Mouse (Mus musculus) forebrain, embryonic 14.5 days (tissue): ENCODE measurements around the gene Nhsl2. TPM values are rescaled to one million over a fixed set of nuclear protein-coding genes. Genes with fewer than 3 reads are reported as not detected.

Source experiments
- ATAC-seq: fragments of 200-750 bp; cut with Nextera tagmentation; 2 replicates; pipeline ENCODE4 v1.8.0; 2017; ENCODE audit warnings: mild to moderate bottlenecking, moderate library complexity
- DNase-seq: peaks from one replicate; pipeline ENCODE4 v3.0.0-alpha.2; 2015; ENCODE audit warnings: low spot score
- H3K27ac ChIP-seq: fragments of 300-500 bp; sonication (generic); 2 replicates; pipeline ENCODE4 v1.5.1; 2014; ENCODE audit warnings: low read depth, mild to moderate bottlenecking, control low read depth, low read length, moderate library complexity
- H3K27me3 ChIP-seq: fragments of 300-500 bp; sonication (generic); replicated peaks from 2 replicates; pipeline ENCODE4 v1.6.1; 2014; ENCODE audit warnings: low read length, control low read depth, mixed read lengths; ENCODE audit not compliant: control insufficient read depth, insufficient read depth
- H3K36me3 ChIP-seq: fragments of 300-500 bp; sonication (generic); 2 replicates; pipeline ENCODE4 v1.6.1; 2014; ENCODE audit warnings: low read length, control low read depth; ENCODE audit not compliant: control insufficient read depth, insufficient read depth
- H3K4me1 ChIP-seq: fragments of 300-500 bp; sonication (generic); 2 replicates; pipeline ENCODE4 v1.6.1; 2014; ENCODE audit warnings: antibody characterized with exemption, low read length, control low read depth; ENCODE audit not compliant: control insufficient read depth, insufficient read depth
- H3K4me2 ChIP-seq: fragments of 300-500 bp; sonication (generic); 2 replicates; pipeline ENCODE4 v1.6.1; 2014; ENCODE audit warnings: mild to moderate bottlenecking, control low read depth, low read length
- H3K4me3 ChIP-seq: fragments of 300-500 bp; sonication (generic); 2 replicates; pipeline ENCODE4 v1.5.1; 2014; ENCODE audit warnings: low read depth, low read length, control low read depth
- H3K9ac ChIP-seq: fragments of 300-500 bp; sonication (generic); 2 replicates; pipeline ENCODE4 v1.6.1; 2014; ENCODE audit warnings: mild to moderate bottlenecking, low read length, control low read depth, moderate library complexity
- H3K9me3 ChIP-seq: fragments of 300-500 bp; sonication (generic); replicated peaks from 2 replicates; pipeline ENCODE4 v1.6.1; 2016; ENCODE audit warnings: low read length, control low read depth, mixed read lengths; ENCODE audit not compliant: control insufficient read depth
- WGBS: fragments of 180-500 bp; shearing (Covaris S2); extraction: QIAGEN DNeasy Blood & Tissue Kit; methylation state at CpG from one replicate; pipeline ENCODE4 v1.1.7; 2014; 5-methylcytosine and 5-hydroxymethylcytosine counted together
- polyA plus RNA-seq: library from polyadenylated mRNA; unstranded; fragments of >200 nt; fragmentation: Nextera tagmentation; extraction: Ambion mirVana; gene quantifications from 2 replicates; pipeline ENCODE4 v1.2.1, GENCODE M21; 2014

The Nhsl2 gene
- polyA plus RNA-seq, 1 experiment from 2014 or later: 3.5 TPM

DNA sequence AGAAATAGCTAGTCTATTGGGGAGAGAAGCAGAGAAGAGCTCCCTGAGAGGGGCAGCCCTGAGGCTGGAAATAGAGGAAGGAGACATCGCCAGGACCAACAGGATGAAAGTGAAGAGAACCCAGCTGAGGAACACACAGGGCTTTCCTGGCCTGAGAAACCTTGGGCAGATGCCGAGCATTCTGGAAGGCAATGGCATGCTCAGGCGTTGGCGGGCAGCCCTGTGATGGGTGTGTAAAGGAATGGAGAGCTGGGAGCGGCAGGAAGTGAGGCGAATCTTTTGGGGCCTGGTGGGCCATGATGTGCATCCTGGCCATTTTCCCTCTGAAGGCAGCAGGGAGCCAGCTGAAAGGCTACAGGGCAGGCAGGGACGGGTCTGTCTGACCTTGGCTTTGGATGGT, 83.1 kb downstream of the Nhsl2 start:
- WGBS: 86% methylated on average over 7 of the region's 7 CpGs
- peaks cover 2% of the 10 kb centered on the region; the same call in 1 of the 2 replicates for H3K27me3 ChIP-seq
- ATAC-seq: no peak
- no peak overlapping the region for H3K9ac ChIP-seq
- no peak for DNase-seq
- no peak overlapping the region for H3K4me2 ChIP-seq
- H3K4me3 ChIP-seq: no peak overlapping the region
- H3K4me1 ChIP-seq: no peaks in the 10 kb centered on the region
- H3K9me3 ChIP-seq: no peaks in the 10 kb centered on the region
- no peaks in the 10 kb centered on the region for H3K36me3 ChIP-seq
- H3K27ac ChIP-seq: no peak overlapping the region

DNA sequence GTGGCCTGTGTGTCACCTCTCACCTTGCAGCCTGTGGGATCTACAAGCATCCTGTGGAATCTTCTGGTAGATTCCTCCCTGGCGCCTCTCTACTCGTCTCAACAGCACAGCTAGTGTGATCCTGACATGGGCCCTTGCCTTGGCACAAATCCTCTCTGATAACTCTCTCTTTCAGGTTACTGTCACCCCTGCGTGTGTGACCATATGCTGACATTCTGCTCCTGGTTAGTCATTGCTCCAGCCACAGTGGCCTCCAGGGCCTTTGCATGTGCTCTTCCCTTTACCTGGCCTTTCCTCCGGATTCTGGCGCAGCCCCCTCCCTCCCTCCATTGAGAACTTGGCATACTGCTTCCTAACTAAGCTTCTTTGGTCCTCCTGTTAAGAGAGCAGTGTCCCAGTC, 84.2 kb downstream of the Nhsl2 start:
- DNase-seq (no peak), ATAC-seq (no peak)
- H3K4me2 ChIP-seq: no peak overlapping the region
- H3K27ac ChIP-seq: no peak overlapping the region
- 83% methylated on average over 5 of the region's 5 CpGs for WGBS
- H3K9me3 ChIP-seq: no peaks in the 10 kb centered on the region
- H3K4me3 ChIP-seq: no peak overlapping the region
- peaks cover 2% of the 10 kb centered on the region; the same call in 1 of the 2 replicates for H3K27me3 ChIP-seq
- no peaks in the 10 kb centered on the region for H3K36me3 ChIP-seq
- no peak overlapping the region for H3K9ac ChIP-seq
- H3K4me1 ChIP-seq: no peaks in the 10 kb centered on the region

DNA sequence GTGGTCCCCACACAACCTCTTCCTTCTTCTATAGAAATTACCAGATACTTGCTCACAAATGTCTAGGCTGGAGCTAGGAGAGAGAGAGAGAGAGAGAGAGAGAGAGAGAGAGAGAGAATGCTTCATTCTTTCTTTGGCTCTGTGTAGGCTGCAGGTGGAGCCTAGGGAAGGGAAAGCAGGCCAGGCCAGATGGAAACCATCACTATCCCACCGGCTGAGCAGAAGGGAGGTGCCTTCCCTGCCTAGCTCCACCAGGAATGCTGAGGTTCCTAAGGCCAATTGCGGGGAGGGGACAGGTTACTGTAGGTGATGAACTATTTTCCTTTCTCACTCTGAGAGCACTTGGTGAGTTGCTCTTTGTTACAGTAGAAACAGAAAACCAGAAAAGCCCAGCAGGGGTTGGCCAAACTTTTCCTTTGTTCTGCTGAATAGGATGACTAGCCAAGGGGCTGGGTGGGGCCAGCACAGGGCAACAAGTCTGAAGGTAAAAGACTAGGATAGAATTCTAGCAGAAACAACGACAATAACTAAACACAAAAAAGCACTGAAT, 86.2 kb downstream of the Nhsl2 start:
- H3K36me3 ChIP-seq: no peaks in the 10 kb centered on the region
- no peak for ATAC-seq
- H3K4me2 ChIP-seq: no peak overlapping the region
- H3K27me3 ChIP-seq: peaks cover 2% of the 10 kb centered on the region; the same call in 1 of the 2 replicates
- no peak overlapping the region for H3K9ac ChIP-seq
- H3K4me1 ChIP-seq: no peaks in the 10 kb centered on the region
- H3K4me3 ChIP-seq: no peak overlapping the region
- H3K27ac ChIP-seq: no peak overlapping the region
- 44% methylated on average over 3 of the region's 3 CpGs for WGBS
- DNase-seq: no peak
- H3K9me3 ChIP-seq: no peaks in the 10 kb centered on the region

DNA sequence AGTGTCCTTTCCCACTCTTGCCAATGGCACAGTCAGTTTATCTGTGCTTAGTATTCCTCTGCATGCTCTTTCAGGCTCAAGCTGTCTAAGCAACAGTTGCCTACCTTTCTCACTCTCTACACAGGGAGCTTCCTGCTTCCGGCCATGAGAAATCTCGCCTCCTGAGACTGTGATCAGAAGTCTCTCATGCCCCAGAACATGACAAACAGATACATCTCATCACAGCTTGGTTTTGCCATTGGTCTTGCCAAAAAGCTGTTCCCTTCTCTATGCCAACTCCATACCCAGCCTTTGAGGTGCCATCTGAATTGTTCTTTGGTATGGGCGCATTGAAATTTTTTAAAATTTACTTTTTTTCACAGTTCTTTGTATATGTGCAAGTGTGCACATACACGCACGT, 90.3 kb downstream of the Nhsl2 start:
- Histone ChIP-seq H3K4me2 (no peak overlapping the region), H3K27me3 (0 out of 2 replicates have a peak, but pooled peaks cover 2% of the 10 kb centered on the region), H3K9me3 (no peaks in the 10 kb centered on the region), H3K36me3 (no peaks in the 10 kb centered on the region), H3K4me3 (no peak overlapping the region), H3K9ac (no peak overlapping the region), H3K27ac (no peak overlapping the region), H3K4me1 (no peaks in the 10 kb centered on the region)
- no peak for ATAC-seq
- WGBS: 88% methylated on average over 5 of the region's 5 CpGs
- no peak for DNase-seq

DNA sequence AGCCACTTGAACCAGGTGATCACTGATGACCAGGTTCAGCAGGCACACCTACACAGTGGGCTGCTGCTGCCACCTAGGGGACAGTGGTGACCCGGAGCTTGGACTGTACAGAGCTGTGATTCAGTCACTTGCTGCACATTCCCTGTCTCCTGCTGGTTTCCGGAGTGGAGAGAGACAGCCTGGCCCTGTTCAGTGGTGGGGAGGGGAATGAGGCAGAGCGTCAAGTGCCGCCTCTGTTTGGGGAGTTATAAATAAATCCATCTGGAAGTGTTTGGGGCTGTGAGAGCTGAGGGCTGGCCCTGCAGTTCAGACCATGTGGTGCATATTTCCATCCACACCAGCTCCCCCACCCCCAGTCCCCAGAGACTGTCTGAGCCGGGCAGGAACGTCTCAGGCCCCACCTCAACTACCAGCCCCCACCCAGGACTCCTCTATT, 93.3 kb downstream of the Nhsl2 start:
- no peaks in the 10 kb centered on the region for H3K4me1 ChIP-seq
- no peak overlapping the region for H3K4me3 ChIP-seq
- H3K36me3 ChIP-seq: no peaks in the 10 kb centered on the region
- H3K4me2 ChIP-seq: no peak overlapping the region
- no peak overlapping the region for H3K9ac ChIP-seq
- H3K27ac ChIP-seq: no peak overlapping the region
- no peaks in the 10 kb centered on the region for H3K9me3 ChIP-seq
- no peaks in the 10 kb centered on the region for H3K27me3 ChIP-seq
- DNase-seq: peak; percentile 53
- peak; percentile 81 for ATAC-seq
- WGBS: 38% methylated on average over 6 of the region's 6 CpGs

DNA sequence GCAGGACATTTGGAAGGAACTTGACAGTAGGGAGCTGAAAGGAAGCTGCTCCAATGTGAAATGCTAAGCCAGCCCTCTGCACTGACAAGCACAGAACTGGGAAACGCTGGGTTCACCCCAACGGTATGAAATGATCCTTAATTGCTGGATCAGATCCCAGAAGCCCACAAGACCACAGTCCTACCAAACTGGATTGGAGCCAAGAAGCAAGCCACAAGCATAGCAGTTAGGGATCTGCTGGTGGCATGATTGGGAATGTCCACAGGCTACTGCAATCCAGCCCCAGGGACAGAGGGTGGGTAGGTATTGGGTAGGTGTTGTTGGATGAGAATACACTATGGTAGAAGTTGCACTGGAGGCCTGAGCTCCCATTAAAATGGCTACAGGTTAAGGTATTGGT, 94.6 kb downstream of the Nhsl2 start:
- H3K9ac ChIP-seq: no peak overlapping the region
- H3K4me2 ChIP-seq: no peak overlapping the region
- H3K4me3 ChIP-seq: no peak overlapping the region
- ATAC-seq: no peak
- H3K9me3 ChIP-seq: no peaks in the 10 kb centered on the region
- 41% methylated on average over 2 of the region's 2 CpGs for WGBS
- H3K27me3 ChIP-seq: no peaks in the 10 kb centered on the region
- no peaks in the 10 kb centered on the region for H3K4me1 ChIP-seq
- H3K27ac ChIP-seq: no peak overlapping the region
- no peaks in the 10 kb centered on the region for H3K36me3 ChIP-seq
- DNase-seq: no peak

DNA sequence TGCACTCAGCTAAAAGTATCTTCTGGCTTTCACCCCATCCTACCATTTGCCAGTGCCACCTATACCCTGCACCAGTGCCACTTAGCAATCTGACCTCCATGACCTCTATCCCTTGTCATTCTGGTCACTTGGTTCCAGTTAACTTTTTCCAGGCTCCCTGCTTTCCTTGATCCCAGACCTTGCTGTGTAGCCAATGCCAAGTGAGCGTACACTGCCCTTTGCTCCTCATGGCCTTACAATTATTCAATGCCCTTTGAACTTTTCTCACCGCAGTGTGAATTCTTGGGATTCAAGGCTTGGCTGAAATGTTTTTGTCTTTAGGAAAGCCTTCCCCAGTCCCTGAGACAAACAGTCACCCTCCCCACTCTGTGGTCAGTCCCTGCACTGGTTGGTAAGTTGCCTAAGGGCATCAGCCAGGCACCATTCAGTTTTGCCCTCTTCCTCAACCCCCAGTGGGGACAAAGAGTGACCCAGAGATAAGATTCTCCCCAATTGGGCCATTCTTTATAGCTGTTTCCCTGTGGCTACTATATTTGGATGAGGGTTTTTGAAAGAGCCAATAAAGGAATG, 95.7 kb downstream of the Nhsl2 start:
- Histone ChIP-seq H3K9ac (no peak overlapping the region), H3K4me1 (no peaks in the 10 kb centered on the region), H3K27me3 (no peaks in the 10 kb centered on the region), H3K36me3 (no peaks in the 10 kb centered on the region), H3K4me3 (no peak overlapping the region), H3K27ac (no peak overlapping the region), H3K4me2 (no peak overlapping the region), H3K9me3 (no peaks in the 10 kb centered on the region)
- ATAC-seq (no peak), DNase-seq (no peak)
- 92% methylated on average over 2 of the region's 2 CpGs for WGBS

DNA sequence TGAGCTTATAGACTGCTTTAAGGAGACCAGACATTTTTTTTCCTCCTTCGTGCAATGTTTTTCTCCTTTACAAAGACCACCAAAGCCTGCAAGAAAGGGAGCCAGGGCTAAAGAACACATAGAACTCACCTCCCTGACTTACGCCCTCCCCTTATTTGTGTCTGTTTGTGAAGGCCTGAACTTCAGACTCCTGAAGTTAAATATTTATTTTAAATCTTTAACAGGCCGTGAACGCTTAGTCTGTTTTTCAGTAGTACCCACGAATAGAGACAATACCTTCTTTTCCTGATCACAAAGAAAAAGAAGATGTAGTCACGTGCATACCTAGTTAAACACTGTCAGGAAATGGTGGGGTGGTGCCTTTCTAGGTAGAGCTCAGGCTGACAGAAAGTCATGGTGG, 103.3 kb downstream of the Nhsl2 start:
- no peak overlapping the region for H3K9ac ChIP-seq
- no peaks in the 10 kb centered on the region for H3K9me3 ChIP-seq
- H3K4me2 ChIP-seq: no peak overlapping the region
- H3K4me1 ChIP-seq: no peaks in the 10 kb centered on the region
- no peak for ATAC-seq
- no peaks in the 10 kb centered on the region for H3K27me3 ChIP-seq
- H3K4me3 ChIP-seq: no peak overlapping the region
- H3K27ac ChIP-seq: no peak overlapping the region
- WGBS: 82% methylated on average over 6 of the region's 6 CpGs
- no peaks in the 10 kb centered on the region for H3K36me3 ChIP-seq
- DNase-seq: no peak

DNA sequence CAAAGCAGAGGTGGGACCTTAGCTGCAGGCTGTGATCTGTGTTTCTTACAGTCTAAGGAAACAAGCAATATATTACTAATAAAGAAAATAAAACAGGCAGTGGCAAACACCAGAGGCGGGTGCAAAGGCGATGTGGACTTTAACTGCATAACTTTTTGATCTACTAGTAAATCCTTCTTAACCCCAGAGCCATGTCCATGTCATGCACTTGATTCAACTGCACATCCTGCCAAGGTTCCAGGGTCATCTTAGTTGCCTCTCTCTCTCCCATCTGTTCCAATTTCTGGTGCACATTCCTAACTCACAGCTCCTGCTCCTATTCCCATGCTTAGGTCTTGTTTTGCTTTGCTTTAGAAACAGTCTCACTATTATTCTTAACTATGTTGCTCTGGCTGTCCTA, 104.1 kb downstream of the Nhsl2 start:
- DNase-seq (no peak), ATAC-seq (no peak)
- H3K36me3 ChIP-seq: no peaks in the 10 kb centered on the region
- H3K4me1 ChIP-seq: no peaks in the 10 kb centered on the region
- H3K9me3 ChIP-seq: no peaks in the 10 kb centered on the region
- no peak overlapping the region for H3K27ac ChIP-seq
- H3K27me3 ChIP-seq: no peaks in the 10 kb centered on the region
- 90% methylated on average over 2 of the region's 2 CpGs for WGBS
- no peak overlapping the region for H3K9ac ChIP-seq
- no peak overlapping the region for H3K4me3 ChIP-seq
- H3K4me2 ChIP-seq: no peak overlapping the region
